Mouse (Mus musculus): ENCODE measurements around the gene Tmem254b. TPM values are rescaled to one million over a fixed set of nuclear protein-coding genes. Genes with fewer than 3 reads are reported as not detected.
"Not testable (repeated sequence)": the region's sequence is repeated elsewhere in the genome, so short reads cannot be mapped to it uniquely, and the experiment has no call there.

The Tmem254b gene
- polyA plus RNA-seq, 1 experiment from 2014 or later = 31.9 TPM

GRCm38 (mm10) chr14:26175028-26175427 is 31.8 kb downstream of the Tmem254b start:
- not testable (repeated sequence) for H3K36me3 ChIP-seq (ENCODE audit: control insufficient read depth, insufficient read depth, low read length); H3K9ac ChIP-seq (ENCODE audit: low read depth, low read length)

GRCm38 (mm10) chr14:26173955-26174354 is 32.9 kb downstream of the Tmem254b start:
- H3K27me3 ChIP-seq (ENCODE audit: control insufficient read depth, insufficient read depth, low read depth, low read length); H3K4me1 ChIP-seq (ENCODE audit: control insufficient read depth, insufficient read depth, low read length); H3K36me3 ChIP-seq (ENCODE audit: control insufficient read depth, insufficient read depth, low read length); H3K9ac ChIP-seq (ENCODE audit: low read depth, low read length); H3K27ac ChIP-seq (ENCODE audit: low read length); ATAC-seq; H3K9me3 ChIP-seq (replicated peaks; ENCODE audit: control insufficient read depth, low read length, poor library complexity, severe bottlenecking); H3K4me3 ChIP-seq (ENCODE audit: low read depth, low read length); H3K4me2 ChIP-seq (ENCODE audit: low read length): not testable (repeated sequence)
- no CpG with 5 or more reads among the region's 3 CpGs for WGBS

More at GRCm38 (mm10) chr14:26175028-26175427, 31.8 kb downstream of the Tmem254b start:
- not testable (repeated sequence) for H3K9me3 ChIP-seq (replicated peaks; ENCODE audit: control insufficient read depth, low read length, poor library complexity, severe bottlenecking); H3K4me2 ChIP-seq (ENCODE audit: low read length); H3K4me1 ChIP-seq (ENCODE audit: control insufficient read depth, insufficient read depth, low read length); H3K4me3 ChIP-seq (ENCODE audit: low read depth, low read length); H3K27ac ChIP-seq (ENCODE audit: low read length); H3K27me3 ChIP-seq (ENCODE audit: control insufficient read depth, insufficient read depth, low read depth, low read length); ATAC-seq
- WGBS = no CpG with 5 or more reads among the region's 6 CpGs

GRCm38 (mm10) chr14:26165266-26165665 is 41.6 kb downstream of the Tmem254b start:
- not testable (repeated sequence) for H3K27me3 ChIP-seq (ENCODE audit: control insufficient read depth, insufficient read depth, low read depth, low read length); H3K9me3 ChIP-seq (replicated peaks; ENCODE audit: control insufficient read depth, low read length, poor library complexity, severe bottlenecking); H3K9ac ChIP-seq (ENCODE audit: low read depth, low read length); H3K4me2 ChIP-seq (ENCODE audit: low read length); H3K27ac ChIP-seq (ENCODE audit: low read length); H3K4me3 ChIP-seq (ENCODE audit: low read depth, low read length); H3K4me1 ChIP-seq (ENCODE audit: control insufficient read depth, insufficient read depth, low read length); H3K36me3 ChIP-seq (ENCODE audit: control insufficient read depth, insufficient read depth, low read length); ATAC-seq
- whole genome bisulfite sequencing = no CpG with 5 or more reads among the region's 12 CpGs

GRCm38 (mm10) chr14:26162423-26162822 is 44.4 kb downstream of the Tmem254b start:
- H3K27ac ChIP-seq (ENCODE audit: low read length); H3K36me3 ChIP-seq (ENCODE audit: control insufficient read depth, insufficient read depth, low read length); H3K9me3 ChIP-seq (replicated peaks; ENCODE audit: control insufficient read depth, low read length, poor library complexity, severe bottlenecking); H3K4me2 ChIP-seq (ENCODE audit: low read length); H3K4me3 ChIP-seq (ENCODE audit: low read depth, low read length); H3K9ac ChIP-seq (ENCODE audit: low read depth, low read length); H3K4me1 ChIP-seq (ENCODE audit: control insufficient read depth, insufficient read depth, low read length); ATAC-seq; H3K27me3 ChIP-seq (ENCODE audit: control insufficient read depth, insufficient read depth, low read depth, low read length): not testable (repeated sequence)
- WGBS = no CpG with 5 or more reads among the region's 5 CpGs

GRCm38 (mm10) chr14:26161156-26161555 is 45.7 kb downstream of the Tmem254b start:
- not testable (repeated sequence) for ATAC-seq; H3K9me3 ChIP-seq (replicated peaks; ENCODE audit: control insufficient read depth, low read length, poor library complexity, severe bottlenecking); H3K27ac ChIP-seq (ENCODE audit: low read length); H3K4me2 ChIP-seq (ENCODE audit: low read length); H3K36me3 ChIP-seq (ENCODE audit: control insufficient read depth, insufficient read depth, low read length); H3K4me3 ChIP-seq (ENCODE audit: low read depth, low read length); H3K4me1 ChIP-seq (ENCODE audit: control insufficient read depth, insufficient read depth, low read length); H3K9ac ChIP-seq (ENCODE audit: low read depth, low read length); H3K27me3 ChIP-seq (ENCODE audit: control insufficient read depth, insufficient read depth, low read depth, low read length)
- no CpG with 5 or more reads among the region's 9 CpGs for WGBS

- H3K9me3 ChIP-seq (replicated peaks; ENCODE audit: control insufficient read depth, low read length, poor library complexity, severe bottlenecking); H3K27me3 ChIP-seq (ENCODE audit: control insufficient read depth, insufficient read depth, low read depth, low read length); ATAC-seq; H3K4me3 ChIP-seq (ENCODE audit: low read depth, low read length); H3K36me3 ChIP-seq (ENCODE audit: control insufficient read depth, insufficient read depth, low read length); H3K4me1 ChIP-seq (ENCODE audit: control insufficient read depth, insufficient read depth, low read length); H3K27ac ChIP-seq (ENCODE audit: low read length); H3K4me2 ChIP-seq (ENCODE audit: low read length); H3K9ac ChIP-seq (ENCODE audit: low read depth, low read length): not testable (repeated sequence)
- no CpG with 5 or more reads among the region's 7 CpGs for WGBS
Observed at GRCm38 (mm10) chr14:26156032-26156431, 50.8 kb downstream of the Tmem254b start.

Other genes starting within 250 kb of the Tmem254b start
- gene Duxbl1, start 228.5 kb downstream of the Tmem254b start, polyA plus RNA-seq (2015; fragmentation: Nextera tagmentation; extraction: Ambion mirVana) = 1.9 and 2.4 TPM in 2 replicates
- gene Gm9780, start 164.3 kb downstream of the Tmem254b start, polyA plus RNA-seq (2015; fragmentation: Nextera tagmentation; extraction: Ambion mirVana) = 6.8 and 9.3 TPM in 2 replicates
- gene Tmem254c, start 139.7 kb downstream of the Tmem254b start, polyA plus RNA-seq (2015; fragmentation: Nextera tagmentation; extraction: Ambion mirVana) = 18.6 and 24.9 TPM in 2 replicates
- gene Cphx2, start 125.5 kb downstream of the Tmem254b start, polyA plus RNA-seq (2015; fragmentation: Nextera tagmentation; extraction: Ambion mirVana) = not detected in 2 replicates
- not detected in 2 replicates for gene Cphx3, start 124.7 kb downstream of the Tmem254b start, polyA plus RNA-seq (2015; fragmentation: Nextera tagmentation; extraction: Ambion mirVana)
- gene Duxbl2, start 88.7 kb downstream of the Tmem254b start, polyA plus RNA-seq (2015; fragmentation: Nextera tagmentation; extraction: Ambion mirVana) = 1.9 TPM in 1 of 2 replicates, not detected in the other
- 5.9 and 6.9 TPM in 2 replicates for gene Plac9b, start 24.6 kb downstream of the Tmem254b start, polyA plus RNA-seq (2015; fragmentation: Nextera tagmentation; extraction: Ambion mirVana)
- 2.8 and 3.5 TPM in 2 replicates for gene Duxbl3, start 50.9 kb upstream of the Tmem254b start, polyA plus RNA-seq (2015; fragmentation: Nextera tagmentation; extraction: Ambion mirVana)